Mouse (Mus musculus) right cerebral cortex, postnatal 14 days (tissue): ENCODE data around the gene Wdr18.
A peak's percentile ranks its signal among the peaks of the same experiment; 100 is the strongest.

Experiments used
- DNase-seq: peaks from one replicate; pipeline ENCODE4 v3.0.0; 2022

The Wdr18 gene

DNA sequence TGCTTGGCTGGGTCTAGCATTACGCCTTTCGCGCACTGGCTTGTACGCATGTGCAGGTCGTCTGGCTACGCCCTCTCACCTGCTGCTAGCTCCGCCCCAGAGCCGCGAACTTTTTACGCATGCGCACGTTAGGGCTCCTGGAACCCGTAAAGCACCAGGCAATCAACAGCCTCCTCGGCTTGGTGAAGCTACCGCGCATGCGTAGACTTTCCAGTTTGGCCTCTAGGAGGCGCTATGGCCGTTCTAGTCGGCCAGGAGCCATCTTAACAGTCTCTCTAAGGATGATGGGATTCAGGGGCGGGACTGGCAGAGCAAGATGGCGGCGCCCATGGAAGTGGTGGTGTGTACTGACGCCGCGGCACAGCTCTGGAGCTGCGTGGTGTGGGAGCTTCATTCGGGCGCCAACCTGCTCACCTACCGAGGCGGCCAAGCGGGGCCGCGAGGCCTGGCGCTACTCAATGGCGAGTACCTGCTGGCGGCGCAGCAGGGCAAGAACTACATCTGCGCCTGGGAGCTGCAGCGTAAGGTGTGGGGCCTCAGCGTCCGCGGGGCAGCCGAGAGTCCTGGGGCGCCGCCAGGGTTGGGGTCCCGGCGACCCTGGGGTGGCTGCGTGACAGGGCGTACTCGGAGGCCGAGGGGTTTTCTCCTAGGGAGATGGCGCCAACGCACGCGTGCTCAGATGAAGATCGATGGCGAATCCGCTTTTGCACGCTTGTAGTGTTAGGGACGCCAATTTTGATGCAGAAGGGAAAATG lies at the start of gene Wdr18:
Wdr18 (plus strand) TSS at position 306 of the 755 bp plus-strand sequence.
- DNase-seq: peak; percentile 98

DNA sequence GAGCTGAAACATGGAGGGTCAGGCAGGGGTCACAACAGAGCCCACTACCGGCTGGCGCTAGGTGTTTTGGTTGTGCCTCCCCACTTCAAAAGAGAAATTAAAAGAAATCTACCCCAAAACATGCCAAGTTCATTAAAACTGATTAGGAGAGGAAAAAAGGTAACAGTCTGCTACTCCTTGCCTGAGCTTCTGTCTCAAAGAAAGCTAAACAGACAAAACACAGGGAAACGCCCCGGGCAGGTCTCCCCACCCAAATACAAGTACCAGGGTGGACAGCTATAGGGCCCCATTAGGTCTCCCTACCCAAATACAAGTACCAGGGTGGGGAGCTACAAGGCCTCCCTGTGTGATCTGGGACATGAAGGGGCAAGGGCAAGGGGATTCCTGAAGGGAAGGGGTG lies 49.4 kb upstream of the Wdr18 start, which contains the start of gene Gm26602:
Gm26602 (plus strand) TSS at position 301 of the 400 bp plus-strand sequence.
- DNase-seq: no peak

DNA sequence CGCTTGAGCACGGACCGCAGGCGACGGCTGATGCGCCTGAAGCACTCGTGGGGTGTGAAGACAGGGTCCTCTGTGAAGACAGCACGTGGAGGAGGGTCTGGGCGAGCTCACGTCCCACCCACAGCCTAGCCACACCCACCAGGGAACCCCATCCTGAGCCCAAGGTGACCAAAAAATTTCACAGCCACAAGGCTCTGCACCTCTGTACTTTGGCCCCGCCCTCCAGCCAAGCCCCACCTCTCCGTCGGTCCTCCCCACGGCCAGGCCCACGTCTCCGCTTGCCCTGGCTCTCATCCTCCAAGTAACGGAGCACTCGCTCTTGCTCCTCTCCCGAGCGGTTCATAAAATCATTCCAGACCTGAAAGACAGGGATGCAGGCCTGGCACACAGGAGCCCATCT lies 47.5 kb upstream of the Wdr18 start:
- no peak for DNase-seq

DNA sequence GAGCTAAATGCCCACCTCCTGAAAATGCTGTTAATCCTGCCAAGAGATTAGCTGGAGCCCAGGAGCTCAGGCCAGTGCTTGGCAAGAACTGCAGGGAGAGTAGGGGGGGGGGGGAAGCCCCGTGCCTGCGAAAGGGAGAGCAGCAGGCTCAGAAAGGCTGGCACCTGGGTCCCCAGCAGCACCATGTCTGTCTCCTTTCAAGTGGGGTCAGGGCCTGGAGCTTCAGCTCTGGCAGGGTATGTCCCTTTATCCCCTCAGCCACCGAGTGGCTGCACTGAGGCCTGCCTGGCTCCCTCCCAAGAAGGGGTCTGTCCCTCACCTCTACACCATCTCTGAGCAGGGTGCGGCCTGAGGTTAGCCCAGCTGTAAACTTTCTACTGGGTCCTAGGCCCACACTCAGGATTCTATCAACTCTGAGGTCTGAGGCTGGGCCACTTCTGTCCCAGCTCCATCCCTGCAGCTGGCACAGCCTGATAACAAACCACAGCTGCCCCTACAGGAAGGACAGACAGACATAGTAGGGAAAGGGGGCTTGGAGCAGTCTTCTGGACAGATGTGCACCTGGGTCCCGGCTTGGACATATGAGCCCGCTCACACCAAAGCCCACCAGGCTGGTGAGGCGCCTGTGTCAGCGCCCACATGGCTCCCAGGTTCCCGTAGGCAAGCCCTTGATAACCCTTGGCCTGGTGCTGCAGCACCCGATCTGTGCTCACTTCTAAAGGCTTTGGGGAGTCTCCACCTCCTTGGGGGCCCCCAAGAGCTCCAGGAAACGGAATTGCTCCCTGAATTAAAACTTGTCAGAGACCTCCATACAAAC lies 45.6 kb upstream of the Wdr18 start:
- no peak for DNase-seq

DNA sequence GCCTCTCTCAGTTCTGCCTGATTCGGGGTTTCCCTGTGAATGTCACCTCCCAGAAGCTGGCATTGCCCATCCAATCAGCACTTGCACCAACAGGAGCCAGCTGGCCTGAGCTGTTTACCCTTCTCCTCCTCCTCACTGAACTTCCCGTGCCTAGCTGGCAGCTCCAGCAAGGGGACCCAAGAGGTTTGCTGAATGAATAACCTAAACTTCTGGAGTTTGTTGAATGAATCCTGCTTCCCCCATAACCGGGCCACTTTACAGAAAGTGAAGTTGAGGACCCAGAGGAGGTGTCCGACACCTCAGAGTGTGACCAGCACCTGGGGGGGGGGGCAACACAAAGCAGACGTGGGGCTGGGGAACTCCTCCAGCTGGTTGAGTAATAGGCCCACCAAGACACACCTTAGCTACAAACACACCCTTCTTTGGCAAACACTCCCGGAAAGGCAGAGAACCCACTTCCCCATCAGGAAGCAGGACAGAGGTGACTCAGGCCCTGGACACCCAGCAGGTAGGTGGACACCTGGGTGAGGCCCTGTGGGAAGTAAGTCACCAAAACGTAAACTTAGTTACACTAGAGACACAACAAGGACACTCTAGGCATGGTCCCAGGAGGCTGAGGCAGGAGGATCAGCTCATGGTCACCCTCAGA lies 44.9 kb upstream of the Wdr18 start:
- no peak for DNase-seq

DNA sequence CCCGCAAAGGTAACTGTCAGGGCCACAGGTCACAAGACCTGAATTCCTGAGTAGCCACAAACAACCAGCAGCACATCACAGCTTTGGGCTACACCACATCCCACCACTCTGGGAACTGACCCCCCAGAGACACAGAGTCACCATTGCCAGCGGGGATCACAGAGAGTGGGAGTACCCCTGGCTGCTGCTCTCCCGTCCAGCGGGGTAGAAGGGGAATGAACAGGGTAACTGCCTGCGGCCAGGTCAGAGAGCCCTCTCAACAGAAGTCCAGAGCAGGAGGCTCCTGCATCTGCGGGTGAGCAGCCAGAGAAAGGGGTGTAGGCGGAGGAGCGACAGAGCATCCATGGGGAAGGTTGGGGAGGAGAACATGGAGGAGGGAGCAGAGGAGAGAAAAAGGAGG lies 43.9 kb upstream of the Wdr18 start:
- no peak for DNase-seq

DNA sequence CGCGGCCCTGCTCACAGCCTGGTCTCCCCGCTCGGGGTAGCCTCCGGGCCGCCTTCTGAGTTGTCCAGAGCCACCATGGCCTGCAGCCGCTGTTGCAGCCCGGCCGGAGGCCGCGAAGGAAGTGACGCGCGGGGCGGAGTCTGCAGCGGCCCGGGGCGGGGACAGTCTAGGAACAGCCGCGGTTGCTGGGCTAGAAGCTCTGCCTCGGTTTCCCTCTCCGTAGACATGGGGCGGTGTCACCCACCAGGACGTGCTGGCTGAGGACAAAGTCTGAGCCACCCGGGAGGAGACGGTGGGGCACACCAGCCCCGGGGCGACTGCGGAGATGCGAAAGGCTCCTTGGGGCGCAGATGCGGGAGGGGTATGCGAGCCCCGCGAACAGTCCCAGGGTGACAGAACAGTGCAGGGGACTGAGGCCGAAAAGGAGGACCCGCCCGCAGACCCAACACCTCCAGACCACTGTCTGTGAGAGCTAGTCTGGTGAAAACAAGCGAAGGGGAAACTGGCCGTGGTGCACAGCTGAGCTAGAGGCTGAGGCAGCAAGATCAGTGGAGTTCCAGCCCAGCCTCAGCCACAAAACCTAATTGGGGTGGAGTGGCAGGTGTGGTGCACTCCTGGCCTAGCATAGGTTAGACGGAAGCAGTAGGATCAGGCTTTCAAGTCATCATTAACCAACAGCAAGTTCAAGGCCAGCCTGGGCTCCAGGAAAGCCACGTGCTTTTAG lies 43.0 kb upstream of the Wdr18 start, which contains the start of gene Kiss1r:
Kiss1r (plus strand) TSS at position 164 of the 724 bp plus-strand sequence.
- peak; percentile 85 for DNase-seq

DNA sequence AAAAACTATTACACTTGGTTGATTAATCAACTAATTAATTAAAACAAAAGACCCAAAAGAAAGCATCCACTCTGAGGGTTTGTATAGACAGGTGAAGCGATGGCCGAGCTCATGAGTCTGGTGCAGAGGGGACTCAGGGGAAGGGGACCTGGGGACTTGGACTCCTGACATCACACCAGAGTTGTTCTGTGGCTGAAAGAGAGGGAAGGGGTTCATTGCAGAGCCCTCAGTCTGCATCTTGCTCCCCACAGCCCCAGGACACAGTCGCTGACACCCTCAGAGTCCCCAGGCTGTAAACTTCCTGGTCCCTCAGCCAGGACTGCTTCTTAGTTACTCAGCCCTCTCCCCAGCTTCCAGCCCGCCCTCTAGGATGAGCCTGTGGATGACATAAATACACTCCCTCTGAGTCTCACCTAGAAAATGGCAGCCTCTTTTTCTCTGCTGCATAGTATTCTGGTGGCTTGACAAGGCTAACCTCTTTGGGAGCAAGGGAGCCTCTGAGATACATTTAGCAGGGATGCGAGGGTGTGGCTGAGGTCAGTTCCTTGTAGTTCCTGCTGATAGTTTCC lies 42.3 kb upstream of the Wdr18 start:
- no peak for DNase-seq

DNA sequence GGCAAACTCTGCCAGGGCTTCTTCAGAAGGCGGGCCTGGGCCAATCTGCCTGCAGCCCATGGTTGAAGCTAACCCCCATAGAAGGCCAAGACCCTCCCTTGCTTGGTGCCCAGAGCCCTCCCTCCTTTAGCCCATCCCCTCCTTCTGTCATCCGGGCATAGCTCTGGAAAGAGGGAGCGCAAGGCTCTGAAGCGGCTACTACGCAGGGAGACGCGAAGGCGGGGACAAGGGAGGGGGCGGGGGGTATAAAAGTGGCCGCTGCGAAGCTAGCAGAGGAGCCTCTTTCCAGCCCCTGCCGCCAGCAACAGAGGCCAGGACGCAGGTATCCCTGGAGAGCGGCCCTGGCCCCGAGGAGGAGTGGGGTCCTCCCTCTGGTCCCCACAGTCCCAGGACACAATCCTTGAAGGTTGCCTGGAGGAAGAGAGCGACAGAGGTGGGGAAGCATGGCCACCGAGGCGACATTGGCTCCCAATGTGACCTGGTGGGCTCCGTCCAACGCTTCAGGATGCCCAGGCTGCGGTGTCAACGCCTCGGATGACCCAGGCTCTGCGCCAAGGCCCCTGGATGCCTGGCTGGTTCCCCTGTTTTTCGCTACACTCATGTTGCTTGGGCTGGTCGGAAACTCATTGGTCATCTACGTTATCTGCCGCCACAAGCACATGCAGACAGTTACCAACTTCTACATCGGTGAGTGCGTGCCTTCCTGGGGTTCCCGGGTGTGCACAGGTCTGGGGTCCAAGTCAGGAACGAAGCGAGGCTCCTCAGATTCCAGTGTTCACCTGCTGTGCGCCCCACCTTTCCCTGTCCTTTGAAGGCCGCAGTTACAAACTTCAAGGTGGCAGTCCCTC lies 41.5 kb upstream of the Wdr18 start:
- DNase-seq: no peak

DNA sequence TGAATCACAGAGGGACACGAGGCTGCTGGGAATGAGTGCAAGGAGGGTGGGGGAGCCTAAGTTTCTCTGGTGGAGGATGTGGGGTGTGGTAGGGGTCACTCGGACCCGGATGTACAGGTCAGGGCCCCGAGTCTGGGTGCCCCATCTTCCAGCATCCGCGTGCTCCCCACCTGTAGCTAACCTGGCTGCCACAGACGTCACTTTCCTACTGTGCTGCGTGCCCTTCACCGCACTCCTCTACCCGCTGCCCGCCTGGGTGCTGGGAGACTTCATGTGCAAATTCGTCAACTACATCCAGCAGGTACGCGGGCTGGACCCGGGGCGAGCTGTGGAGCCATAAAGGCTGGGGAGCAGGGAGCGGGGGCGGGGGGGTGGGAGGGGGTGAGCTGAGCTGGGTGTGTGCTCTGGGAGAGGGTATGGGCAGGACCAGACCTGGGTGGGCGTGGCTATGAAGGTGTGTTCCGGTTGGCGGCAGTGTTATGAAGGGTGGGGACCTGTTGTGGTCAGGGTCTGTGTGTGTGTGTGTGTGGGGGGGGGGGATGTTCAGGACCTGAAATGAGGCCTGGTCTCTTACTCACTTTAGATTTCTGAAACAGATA lies 40.6 kb upstream of the Wdr18 start:
- peak; percentile 5 for DNase-seq

DNA sequence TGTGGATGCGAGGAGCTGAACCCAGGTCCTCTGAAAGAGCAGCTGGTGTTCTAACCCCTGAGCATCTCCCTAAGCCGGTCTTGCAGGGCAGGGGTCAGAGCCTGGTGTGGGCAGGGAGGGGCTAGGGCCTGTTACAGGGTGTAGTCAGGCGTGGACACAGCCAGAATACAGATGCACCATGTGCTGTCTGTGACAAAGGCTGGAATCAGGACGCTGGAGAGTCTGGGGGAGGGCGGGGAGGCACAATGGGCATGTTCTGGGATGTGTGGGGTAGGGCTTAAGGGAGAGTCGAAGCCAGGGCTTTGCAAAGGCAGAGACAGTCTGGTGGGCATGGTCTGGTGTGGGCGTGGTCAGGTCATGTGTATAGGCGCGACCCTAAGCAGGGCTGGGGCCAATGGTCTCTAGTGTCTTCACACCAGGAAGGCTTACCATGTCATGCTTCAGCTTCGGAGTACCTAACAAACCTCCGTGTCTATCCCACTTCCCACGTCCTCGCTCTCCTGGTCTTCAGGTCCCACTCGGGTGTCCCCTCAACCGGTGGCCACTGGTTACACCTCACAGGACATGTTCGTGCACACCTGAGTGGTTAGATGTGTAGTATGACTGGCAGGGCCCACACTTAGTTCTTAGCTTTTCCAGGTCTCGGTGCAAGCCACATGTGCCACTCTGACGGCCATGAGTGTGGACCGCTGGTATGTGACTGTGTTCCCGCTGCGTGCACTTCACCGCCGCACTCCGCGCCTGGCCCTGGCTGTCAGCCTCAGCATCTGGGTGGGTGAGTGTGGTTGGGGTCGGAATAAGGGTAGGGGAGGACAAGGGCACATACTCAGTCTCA lies 39.7 kb upstream of the Wdr18 start:
- peak; percentile 4 for DNase-seq

DNA sequence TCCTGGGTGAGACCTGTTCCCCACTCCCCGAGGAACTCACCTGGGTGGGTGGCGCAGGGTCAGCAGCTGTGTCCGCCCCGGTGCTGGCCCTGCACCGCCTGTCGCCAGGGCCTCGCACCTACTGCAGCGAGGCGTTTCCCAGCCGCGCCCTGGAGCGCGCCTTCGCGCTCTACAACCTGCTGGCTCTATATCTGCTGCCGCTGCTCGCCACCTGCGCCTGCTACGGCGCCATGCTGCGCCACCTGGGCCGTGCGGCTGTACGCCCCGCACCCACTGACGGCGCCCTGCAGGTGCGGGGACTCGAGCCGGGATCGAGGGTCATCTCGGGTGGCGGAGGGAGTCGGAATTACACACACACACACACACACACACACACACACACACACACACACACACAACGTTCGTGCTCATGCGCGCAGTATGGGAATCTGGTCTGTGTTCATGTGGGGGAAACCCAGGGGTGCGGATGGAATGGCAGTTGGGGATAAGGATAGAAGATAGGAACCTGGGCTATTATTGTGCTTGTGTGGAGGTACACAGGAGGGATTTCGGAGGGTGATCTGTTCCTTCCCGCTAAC lies 38.9 kb upstream of the Wdr18 start, which contains the start of gene R3hdm4:
R3hdm4 (minus strand) TSS at position 251 of the 578 bp plus-strand sequence.
- DNase-seq: no peak

DNA sequence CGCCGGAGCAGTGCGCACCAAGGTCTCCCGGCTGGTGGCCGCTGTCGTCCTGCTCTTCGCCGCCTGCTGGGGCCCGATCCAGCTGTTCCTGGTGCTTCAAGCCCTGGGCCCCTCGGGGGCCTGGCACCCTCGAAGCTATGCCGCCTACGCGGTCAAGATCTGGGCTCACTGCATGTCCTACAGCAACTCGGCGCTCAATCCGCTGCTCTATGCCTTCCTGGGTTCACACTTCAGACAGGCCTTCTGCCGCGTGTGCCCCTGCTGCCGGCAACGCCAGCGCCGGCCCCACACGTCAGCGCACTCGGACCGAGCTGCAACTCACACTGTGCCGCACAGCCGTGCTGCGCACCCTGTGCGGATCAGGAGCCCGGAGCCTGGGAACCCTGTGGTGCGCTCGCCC lies 38.4 kb upstream of the Wdr18 start:
- no peak for DNase-seq

DNA sequence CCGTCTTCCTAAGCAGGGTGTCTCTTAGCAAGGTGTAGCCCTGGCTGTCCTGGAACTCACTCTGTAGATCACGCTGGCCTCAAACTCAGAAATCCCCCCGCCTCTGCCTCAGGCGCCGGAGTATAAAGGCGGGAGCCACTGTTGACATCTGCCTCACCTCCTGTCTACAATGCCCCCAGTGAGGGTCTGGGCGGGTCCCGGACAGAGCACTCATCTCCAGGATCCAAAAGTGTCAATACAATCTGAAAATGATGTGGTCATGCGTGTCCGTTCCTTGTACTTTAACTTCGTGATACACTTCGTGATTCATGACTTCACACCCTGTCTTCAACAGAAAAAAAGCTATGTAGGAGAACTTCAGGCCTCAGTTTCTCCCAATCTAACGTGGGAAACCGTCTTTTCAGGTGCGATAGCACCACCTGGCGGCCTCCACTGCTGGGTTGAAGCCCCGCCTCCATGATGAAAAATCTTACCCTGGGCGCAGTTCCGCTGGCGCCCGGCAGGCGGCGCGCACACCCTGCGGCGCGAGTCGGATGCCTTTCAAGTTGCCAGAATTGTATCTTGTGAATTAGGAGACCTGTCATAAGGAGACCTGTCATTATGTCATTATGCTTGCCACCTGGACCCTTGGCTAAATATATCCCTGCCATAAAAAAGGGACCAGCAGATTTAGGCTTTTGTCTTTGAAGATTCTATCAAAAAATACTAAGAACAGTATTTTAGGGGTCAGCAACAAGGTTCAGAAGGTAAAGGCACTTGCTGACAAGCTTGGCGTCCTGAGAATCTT lies 34.8 kb upstream of the Wdr18 start:
- DNase-seq: peak; percentile 96

DNA sequence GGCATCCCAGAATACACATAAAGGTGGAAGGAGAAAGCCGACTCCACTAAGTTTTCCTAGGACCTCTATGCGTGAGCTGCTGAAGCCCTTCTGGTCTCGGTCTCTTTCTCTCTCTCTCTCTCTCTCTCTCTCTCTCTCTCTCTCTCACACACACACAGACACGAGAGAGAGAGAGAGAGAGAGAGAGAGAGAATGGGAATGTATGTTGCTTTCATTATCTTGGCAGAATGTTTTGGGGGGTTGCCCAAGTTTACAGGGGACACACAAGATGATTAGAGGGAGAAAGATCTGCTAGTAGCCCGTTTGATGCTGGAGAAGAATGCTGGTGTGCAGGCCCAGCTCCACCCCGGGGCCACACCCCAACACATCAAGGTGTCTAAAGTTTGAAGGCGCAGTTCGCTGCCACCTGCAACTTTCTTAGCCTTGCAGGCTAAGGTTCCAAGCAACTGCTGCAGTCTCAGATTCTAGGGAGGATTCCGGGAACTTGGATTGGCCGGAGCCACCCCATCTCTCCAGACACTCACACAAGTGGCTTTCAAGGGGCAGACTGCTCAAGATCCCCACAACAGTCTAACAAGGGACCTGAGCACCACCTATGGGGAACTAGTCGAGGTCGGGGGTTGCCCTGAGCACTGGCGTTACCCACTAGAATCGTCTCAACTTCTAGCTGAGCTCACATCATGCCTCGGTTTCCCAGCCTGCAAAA lies 34.0 kb upstream of the Wdr18 start:
- no peak for DNase-seq

DNA sequence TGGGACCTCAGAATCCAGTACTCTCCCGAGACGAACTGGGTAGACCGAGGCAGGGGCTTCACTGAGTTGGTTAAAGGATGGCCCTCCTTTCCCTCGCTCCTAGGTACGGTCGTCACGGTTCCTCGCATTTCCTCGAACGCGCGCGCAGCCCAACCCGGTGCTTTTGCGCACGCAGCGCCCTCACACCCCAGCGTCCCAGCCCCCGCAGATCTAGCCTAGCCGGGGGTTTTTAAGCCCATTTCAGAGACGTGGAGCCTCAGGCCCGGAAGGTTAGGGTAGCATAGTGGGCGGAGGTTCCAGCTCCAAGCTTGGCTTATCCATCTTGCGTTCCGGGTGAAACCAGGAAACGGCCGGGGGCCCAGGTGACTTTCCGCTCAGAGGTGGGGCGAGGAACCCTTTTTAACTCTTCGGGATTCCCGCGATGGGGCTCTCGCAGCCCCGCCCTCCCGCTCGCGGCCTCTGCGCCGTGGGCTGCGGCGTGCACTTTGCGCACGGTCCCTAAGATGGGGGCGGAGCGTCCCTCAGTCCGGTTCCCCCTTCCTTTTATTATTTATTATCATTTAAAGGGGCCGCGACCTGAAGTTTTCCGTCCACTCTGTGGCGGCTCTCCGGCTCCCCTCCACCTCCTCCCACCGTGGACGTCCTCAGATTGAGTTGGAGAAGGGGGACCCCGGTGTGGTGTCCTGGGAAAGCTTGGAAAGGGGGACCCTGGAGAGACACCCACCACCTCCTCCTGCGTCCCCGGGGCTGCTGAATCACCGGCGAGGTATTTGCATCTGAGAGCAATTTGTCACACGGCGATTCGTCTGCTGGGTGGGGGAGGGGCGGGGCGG lies 33.2 kb upstream of the Wdr18 start, which contains the start of gene Arid3a:
Arid3a (plus strand) TSS at position 553 of the 833 bp plus-strand sequence.
- DNase-seq: peak; percentile 80
